Mouse (Mus musculus): ENCODE results near the gene Sf3b1.
"Not testable (repeated sequence)": the region's sequence is repeated elsewhere in the genome, so short reads cannot be mapped to it uniquely, and the experiment has no call there.

Sf3b1 gene

DNA sequence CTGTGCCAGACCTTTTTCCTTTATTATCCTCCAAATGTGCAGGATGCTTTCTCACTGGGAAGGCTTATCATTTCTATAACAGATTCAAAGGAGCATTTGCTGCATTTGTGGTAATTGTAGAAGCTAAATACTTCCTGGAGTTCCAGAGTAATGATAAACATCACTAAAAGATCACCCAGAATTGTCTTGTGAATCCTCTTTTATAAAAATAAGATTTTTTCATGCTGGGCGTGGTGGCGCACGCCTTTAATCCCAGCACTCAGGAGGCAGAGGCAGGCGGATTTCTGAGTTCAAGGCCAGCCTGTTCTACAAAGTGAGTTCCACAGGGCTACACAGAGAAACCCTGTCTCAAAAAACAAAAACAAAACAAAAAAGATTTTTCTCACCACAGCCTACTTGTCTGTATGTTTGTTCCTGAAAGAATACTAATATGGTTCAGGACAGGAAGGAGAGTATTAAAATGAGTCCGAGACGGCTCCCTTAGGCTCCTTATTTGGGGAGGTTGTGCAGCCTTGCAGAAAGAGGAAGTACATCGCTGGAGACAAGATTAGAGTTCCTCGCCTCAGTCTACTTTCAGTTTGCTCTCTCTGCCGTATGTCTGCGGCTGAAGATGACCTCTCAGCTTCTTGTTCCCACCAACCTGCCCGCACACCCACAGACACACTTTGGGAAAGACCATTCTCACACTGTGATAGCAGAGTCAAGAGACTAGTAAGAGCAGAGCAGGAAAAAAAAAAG is 1.4 kb upstream of the Sf3b1 start:
- in situ Hi-C loops (cut with MseI, MboI), result no loop called here

DNA sequence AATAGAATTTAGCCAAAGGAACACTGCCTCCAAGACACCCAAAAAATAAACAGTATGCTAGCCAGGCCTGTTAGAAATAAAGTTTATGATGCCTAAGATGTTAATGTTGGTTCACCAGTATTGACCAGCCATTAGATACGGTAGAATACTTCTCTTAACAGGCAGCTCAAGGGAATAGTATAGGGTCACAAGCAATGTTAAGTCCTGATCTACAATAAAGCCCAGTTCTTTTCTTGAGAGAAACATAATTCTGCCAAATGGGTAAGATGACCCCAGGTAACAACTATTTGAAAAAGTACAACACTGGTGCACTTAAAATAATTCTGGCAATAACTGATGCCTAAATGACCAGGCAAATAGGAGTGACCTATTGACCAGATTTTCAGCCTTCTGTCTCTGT is 685 bp upstream of the Sf3b1 start:
- in situ Hi-C loops (cut with MseI, MboI), result no loop called here

DNA sequence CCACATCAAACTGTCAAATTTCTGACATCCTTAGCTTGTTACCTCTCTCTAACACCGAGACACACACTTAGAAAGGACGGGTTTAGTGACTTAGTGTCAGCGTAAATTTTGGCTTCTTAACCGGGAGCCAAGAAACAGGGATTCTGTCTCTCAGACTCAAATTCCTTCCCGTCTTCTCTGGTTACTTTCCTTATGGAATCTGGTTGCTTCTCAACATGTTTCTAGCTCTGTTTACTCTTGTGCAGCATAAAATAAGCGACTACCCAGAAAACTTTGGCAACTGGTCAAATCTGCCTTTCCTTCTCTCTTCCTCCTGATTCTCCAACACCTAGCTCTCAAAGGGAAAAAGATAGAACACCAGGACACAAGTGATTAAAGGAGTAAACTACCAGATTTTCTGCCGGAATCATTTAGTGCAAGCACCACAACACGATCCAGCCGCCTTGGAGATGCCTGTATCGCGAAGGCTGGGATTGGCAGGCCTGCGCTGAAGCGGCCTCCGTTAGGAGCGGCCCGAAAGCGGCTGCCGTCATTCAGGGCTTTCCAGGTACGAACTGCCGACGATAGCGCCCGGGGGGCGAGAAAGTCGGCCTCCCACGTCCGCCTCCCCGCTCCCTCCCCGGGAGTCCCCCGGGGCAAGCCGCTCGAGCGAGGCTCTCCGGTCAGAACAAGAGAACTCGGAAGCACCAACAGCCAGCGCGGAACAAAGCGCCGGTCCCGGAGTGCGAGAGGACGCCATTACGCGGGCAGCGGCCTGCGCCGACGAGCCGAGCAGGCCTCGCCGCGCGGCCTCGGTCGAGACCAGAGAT is 633 bp downstream of the Sf3b1 start:
- in situ Hi-C loops (cut with MseI, MboI), result no loop called here

DNA sequence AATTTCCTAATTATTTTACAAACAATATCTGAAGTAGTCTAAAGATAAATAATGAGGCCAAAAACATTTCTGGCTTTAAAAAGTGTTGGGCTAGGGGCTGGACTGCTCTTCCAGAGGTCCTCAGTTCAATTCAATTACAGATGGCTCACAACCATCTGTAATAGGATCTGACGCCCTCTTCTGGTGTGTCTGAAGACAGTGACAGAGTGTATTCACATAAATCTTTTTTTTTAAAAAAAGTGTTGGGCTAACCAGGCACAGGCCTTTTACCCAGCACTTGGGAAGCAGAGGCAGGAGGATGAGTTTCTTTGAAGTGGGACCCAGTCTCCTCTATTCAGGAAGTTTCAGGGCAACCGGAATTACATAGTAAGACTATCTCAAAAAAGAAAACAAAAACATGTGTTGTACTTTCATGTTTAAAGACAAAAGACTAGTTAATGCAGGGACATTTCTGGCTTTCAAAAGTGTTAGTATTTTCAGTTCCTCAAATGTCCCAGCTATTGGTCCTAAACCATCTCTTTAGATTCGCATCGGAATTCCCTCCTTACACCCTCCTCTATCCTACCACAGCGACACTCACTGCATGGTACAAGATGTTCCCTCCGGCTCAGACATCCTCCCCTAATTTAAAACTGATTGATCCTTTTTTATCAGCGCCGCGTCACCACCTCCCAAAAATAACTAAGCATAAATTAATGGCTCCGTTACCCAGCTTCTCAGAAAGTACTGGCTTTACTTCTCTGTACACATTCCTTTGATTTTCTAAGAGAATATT is 1.4 kb downstream of the Sf3b1 start:
- in situ Hi-C loops (cut with MseI, MboI), result no loop called here

DNA sequence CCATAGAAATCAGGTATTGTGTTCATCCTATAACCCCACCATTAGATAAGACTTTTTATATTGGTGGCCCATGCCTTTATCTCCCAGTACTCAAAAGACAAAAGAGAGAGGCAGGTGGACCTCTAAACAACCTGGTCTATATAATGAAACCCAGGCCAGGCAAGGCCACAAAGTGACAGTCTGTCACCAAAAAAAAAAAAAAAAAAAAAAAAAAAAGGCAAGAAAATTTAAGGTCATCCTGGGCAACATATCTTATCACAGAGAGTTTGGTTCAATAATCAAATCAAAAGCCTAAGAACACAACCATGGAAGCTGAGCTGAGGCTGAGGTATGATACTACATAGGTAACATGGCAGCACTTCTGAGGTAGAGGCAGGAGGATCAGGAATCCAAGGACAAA is 5.4 kb downstream of the Sf3b1 start:
- in situ Hi-C loops (cut with MseI, MboI), result no loop called here

DNA sequence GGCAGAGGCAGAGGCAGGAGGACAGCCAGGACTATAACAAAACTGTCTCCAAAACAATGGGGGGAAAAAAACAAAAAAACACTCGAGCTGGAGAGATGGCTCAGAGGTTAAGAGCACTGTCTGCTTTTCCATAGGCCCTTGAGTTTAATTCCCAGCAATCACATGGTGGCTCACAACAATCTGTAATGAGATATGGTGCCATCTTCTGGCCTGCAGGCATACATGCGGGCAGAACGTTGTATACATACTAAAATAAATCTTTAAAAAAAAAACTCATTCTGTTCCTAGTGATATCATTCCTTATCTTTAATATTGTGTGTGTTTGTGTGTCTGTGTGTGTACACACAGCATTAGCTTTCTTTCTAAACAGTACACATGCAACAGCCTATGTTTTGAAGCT is 14.8 kb downstream of the Sf3b1 start:
- in situ Hi-C loops (cut with MseI, MboI), result no loop called here

DNA sequence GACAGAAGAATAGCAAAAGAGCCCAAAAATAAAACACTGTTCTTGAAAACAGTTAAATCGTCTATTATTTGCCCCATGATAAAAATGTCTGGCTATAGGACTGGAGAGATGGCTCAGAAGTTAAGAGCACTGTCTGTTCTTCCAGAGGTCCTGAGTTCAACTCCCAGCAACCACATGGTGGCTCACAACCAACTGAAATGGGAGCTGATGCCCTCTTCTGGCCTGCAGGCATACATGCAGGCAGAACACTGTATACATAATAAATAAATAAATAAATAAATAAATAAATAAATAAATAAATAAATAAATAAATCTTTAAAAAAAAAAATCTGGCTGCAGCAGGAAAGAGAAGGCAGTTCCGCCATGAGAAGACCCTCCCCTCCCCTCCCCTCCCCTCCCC is 19.0 kb downstream of the Sf3b1 start:
- in situ Hi-C loops (cut with MseI, MboI), result not testable (repeated sequence)

DNA sequence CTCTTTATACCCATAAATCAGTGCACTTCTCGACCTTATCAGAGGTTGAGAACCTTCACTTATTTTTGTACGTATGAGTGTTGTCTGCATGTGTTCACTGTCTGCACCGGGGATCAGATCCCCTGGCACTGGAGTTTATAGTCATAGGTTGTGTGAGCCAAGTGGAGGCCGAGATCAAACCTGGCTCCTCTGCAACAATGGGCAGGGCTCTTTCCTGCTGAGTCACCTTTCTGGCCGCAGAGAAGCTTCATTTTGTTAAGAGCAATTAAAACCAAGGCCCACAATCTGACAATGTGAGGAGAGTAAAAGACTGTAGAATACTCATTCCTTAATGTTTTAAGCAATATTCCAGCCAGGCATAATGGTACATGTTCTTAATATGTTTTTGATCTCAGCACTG is 33.7 kb downstream of the Sf3b1 start:
- in situ Hi-C loops (cut with MseI, MboI), result no loop called here

DNA sequence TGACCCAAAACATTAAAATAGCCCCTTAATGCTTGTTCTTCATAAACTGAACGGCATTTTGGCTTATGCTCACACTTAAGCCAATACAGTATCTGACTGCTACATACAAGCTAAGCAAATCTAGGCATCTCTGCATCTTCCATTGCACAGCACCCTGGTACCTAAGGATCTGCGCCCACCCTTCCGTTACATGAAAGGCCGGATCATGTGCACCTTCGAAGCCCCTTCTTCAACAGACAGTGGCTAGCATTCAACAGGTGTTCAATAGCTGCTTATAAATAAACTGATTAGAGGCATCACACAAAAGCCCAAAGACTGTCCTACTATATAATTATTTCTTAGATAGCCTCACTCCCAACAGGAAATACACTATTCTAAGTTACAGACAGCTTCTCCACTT is 41.0 kb downstream of the Sf3b1 start:
- in situ Hi-C loops (cut with MseI, MboI), result no loop called here

DNA sequence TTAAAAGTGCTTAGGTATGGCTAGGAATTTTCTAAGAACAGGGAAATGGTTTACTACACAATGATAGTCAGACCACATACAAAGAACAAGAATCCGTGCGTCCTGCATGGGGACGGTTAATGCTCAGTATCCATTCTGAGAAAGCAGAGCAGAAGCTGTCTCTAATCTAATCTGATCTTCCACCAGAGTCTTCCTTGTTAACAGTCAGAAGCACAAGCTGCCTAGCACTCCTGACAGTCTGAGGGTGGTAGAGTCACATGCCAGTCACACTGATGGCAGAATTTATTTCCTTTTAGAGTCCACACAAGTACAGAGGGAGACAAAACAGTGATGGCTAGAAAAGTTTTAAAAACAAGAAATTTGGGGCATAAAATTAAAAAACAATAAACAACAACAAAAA is 41.5 kb downstream of the Sf3b1 start:
- in situ Hi-C loops (cut with MseI, MboI), result no loop called here

DNA sequence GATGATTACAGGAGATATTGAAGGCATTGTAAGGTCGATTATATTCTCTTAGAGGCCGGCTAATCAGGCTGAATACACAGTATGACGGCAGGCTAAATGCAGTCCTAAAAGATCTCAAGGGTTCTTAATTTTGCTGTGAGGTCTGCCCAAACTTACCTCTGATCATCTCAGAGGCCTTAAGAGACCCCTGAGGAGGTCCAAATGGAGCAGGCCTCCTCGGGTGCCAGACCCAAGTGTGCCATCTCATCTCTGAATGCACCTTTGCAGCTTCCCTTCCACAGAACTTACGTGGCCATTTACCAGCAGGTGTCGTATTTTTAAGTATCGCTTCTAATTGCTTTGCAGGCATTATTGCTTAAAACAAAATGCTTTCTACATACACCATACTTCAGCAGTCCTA is 43.1 kb downstream of the Sf3b1 start:
- in situ Hi-C loops (cut with MseI, MboI), result no loop called here

DNA sequence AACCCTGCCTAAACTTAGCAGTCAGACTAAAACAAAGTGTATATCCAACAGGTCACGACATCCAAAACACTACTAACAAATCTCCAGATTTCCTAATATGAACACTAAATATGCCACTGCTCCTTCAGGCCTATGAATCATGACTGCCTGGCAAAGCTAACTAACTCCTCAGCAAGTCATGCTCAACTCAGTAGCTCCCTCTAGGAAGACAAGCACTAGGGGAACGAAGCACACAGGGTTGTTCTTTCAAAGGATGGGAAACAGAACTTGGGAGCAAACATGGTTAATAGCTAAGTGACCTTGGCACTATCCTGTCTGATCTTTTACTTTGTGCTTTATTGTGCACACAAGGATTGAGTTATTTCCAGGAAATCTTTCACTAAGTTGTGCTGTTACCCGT is 43.9 kb downstream of the Sf3b1 start:
- in situ Hi-C loops (cut with MseI, MboI), result no loop called here

DNA sequence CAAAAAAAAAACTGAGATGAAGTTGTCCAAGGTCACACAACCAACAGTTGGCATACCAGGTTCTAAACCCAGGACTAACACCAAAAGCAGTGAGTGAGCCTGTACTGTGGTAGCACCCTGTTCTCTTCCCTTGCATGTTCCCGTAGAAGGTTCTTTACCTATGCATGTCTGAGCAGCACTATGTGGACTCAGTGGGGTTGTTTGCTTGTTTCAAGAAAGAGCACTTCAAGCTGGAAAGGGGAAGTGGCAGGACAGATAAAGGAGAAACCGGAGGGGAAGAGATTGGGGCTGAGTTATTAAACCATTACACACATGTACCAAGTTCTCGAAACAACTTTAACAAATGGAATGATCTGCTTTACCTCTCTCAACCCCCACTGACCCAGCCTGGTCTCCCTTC is 44.6 kb downstream of the Sf3b1 start:
- in situ Hi-C loops (cut with MseI, MboI), result no loop called here

DNA sequence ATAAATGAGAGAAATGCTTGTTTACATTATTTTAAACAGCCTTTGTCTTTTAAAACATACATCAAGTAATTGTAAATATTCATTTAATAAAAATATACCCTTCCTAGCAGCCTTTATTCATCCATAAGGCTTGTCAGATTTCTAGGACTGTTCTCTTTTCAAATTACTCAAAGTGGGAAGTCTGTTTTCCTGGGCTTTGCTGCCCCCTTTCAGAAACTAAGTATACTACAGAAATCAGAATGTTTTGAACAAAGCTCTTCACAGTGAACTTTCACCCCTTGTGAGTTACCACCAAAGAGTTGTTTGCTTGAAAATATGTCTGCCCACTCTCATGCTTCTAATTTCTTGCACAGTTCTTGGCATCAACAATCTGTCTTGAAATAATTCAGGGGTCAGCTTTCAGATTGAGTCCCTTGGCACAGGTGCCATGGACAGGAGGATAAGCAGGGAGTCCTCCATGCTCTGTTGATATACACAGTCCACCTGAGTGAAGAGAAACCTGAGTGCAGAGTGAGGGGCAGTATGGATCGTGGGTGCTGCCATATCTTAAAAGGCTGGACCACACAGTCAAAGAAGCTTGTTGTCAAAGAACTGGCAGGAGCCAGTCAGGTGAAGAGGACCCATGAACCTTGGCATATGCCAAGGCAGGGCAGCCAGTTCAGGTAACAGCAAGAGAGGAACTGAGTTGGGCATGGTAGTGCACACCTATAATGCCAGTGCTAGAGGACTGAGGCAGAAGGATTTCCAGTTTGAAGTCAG is 47.9 kb downstream of the Sf3b1 start:
- in situ Hi-C loops (cut with MseI, MboI), result loop anchor here in 1 of 2 experiments (10.0 kb wide), 1 partner anchor 315 kb away; no protein-coding TSS in a partner anchor

DNA sequence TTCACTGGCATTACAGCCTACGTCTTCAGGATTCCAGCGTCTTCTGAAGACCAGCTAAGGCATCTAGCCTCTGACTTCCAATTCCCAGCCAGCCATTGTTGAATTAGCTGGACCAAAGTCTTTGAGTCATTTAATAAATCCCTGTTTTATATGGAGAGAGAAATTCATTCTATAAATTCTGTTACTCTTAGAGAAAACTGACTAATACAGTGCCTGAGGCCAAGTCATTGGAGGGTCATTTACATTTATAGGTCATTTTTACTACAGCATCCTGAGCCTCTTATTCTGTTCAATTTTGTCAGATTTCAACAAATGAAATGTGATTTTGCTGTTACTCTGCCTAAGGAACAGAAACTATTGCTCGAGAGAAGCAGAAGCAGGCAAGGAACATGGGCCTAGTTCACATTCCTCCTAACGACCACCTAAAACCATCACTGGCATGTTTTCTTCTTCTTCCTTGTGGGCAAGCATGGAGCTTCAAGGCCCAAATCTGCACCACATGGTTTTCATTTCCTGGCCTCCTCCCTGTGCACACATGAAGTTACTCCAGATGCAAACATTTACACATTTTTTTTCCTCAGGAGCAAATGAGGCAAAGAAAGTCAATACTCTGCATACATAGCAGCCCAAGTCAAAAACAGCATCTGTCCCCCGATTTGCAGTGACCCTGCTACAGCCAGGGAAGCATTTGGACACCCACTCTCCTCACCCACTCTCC is 55.4 kb downstream of the Sf3b1 start:
- in situ Hi-C loops (cut with MseI, MboI), result loop anchor here (5.0 to 10.0 kb wide), 2 partner anchors 135 to 307 kb away; no protein-coding TSS in a partner anchor

DNA sequence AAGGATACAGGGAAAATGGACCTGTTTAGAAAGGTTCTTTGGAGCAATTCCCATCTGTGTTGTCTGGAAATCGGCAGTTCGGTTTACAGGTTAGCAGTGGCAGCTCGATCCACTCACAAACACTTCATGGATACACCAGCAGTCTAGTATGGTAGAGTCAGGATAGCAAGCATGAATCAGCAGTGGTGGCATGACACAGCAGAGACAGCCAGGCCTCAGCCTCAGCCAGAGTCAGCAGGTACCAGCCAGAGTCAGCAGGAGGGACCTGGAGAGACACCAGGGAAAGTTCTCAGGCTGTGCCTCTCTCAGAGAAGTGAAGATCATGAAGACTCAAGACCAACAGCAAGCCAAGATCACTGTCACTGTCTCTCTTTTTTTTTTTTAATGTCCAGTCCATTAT is 60.4 kb downstream of the Sf3b1 start:
- in situ Hi-C loops (cut with MseI, MboI), result loop anchor here in 1 of 2 experiments (10.0 kb wide), 1 partner anchor 302 kb away; no protein-coding TSS in a partner anchor

DNA sequence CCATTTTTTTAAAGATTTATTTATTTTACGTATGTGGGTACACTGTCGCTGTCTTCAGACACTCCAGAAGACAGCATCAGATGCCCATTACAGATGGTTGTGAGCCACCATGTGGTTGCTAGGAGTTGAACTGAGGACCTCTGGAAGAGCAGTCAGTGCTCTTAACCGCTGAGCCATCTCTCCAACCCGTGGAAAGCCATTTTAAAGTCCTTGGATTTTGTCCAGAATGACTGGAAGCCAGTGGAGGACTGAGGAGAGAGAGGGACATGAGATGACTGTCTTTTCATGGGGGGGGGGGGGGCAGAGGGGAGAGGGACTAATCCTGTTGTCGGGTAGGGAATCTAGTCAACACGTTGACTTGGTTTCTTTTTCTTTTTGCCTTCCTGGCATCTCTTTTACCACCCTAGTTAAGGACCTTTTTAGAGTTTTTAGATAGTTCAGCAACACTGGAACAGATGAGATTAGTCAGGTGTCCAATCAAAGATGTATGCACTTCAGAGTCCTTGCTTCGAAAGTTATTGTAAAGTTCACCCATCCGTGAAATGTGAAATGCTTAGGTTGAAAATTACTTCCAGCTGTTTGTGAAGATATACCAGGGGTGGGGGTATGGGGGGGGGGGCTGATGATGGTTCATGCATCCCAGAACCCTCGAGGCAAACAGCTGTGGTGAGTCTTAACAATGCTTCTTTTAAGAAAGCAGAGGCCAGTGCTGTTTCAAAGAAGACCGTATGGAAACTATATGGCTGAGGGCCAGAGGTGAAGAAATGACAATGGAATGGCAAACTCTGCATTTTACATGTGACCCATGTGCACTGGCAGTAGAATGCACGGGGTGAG is 61.9 kb downstream of the Sf3b1 start:
- in situ Hi-C loops (cut with MseI, MboI), result loop anchor here in 1 of 2 experiments (10.0 kb wide), 1 partner anchor 301 kb away; no protein-coding TSS in a partner anchor

DNA sequence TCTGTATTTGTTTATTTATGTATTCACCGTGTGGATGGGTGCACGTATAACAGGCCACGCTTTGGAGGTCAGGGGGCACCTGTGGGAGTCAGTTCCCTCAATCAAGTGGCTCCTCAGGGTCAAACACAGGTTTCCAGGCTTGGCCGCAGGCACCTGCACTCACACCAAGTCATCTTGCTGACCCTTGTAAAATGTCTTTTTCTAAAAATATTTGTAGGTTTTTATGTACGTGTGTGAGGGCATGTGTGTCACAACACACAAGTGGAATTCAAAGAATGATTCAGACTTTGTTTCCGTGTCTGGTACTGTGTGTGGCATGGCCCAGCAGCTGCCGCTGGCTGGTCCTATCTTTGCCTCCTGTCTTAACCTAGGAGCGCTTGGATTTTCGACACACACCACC is 65.6 kb downstream of the Sf3b1 start:
- in situ Hi-C loops (cut with MseI, MboI), result loop anchor here in 1 of 2 experiments (10.0 kb wide), 1 partner anchor 297 kb away; no protein-coding TSS in a partner anchor

DNA sequence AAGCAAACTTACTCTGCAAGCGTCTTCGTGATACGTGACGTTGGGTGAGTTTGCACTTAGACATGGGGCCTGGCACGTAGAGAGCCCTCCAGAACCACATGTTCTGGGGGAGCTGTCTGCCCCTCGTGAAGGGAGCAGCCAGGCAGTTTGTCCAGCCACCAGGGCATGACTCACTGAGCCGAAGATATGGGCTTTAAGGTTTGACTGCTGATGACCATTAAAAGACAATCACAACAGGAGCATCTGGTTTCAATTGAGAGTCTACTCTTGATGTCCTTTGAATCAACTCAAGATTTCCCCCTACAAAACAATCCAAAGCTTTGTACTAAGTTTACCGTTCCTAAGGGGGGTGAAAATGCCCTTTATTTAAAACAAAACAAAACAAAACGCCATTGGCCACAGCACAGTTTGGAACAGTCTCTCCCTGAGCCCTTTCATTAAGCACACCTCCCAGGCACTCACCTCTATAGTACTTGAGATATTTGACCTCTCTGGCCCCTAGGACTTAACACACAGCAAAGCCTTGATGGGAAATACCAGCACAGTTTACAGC is 66.6 kb downstream of the Sf3b1 start:
- in situ Hi-C loops (cut with MseI, MboI), result loop anchor here in 1 of 2 experiments (10.0 kb wide), 1 partner anchor 296 kb away; no protein-coding TSS in a partner anchor

Data from mouse trophoblast stem cell (cell line).